Mouse (Mus musculus): ENCODE measurements around the gene Slc30a2.

DNA sequence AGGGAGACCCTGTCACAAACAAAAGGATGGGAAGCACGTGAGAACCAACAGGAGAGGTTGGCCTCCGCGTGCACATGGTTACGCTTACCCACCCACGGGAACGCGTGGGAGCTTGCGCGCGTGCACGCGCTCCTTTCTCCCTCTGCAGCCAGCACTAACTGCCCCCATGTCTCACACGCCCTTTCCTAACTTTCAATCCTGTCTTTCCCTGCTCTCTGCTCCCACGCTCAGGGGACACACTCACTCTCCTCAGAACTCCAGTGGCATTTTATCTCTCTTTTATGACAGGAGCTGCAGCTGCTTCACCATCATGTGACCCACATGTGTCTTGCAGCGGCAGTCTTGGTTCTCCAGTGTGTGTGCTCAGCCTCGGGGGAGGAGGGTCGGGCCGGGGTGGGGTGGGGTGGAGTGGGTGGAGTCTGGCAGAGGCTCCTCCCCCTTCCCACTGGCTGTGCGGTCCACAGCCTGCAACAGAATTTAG lies 58.2 kb downstream of the Slc30a2 start:
- TF ChIP-seq CTCF (IDR thresholded peaks at IDR 0.05; ENCODE audit: extremely low read depth, insufficient read depth, insufficient read length, insufficient replicate concordance) (no peak), POLR2A (IDR thresholded peaks at IDR 0.05; ENCODE audit: low read depth, low read length) (no peak)
